Mouse (Mus musculus) limb, embryonic 11.5 days (tissue): ENCODE measurements at regions not wholly inside any gene's neighbourhood (a gene's known extent, or its start where the extent isn't known, plus 50 kb on each side); places are given as distances from the start of the nearest gene placed in this dataset.

Source experiments
- ATAC-seq: fragments of 200-750 bp; cut with Nextera tagmentation; 2 replicates; pipeline ENCODE4 v1.8.0; 2017; ENCODE audit warnings: low read depth; ENCODE audit not compliant: insufficient number of reproducible peaks, low FRiP score, low TSS enrichment
- DNase-seq: peaks from one replicate; pipeline ENCODE4 v3.0.0-alpha.2; 2015; ENCODE audit warnings: low spot score
- H3K27ac ChIP-seq: fragments of 300-500 bp; sonication (generic); replicated peaks from 2 replicates; pipeline ENCODE4 v1.5.1; 2014; ENCODE audit warnings: low read depth, mild to moderate bottlenecking, low read length
- H3K27me3 ChIP-seq: fragments of 300-500 bp; sonication (generic); 2 replicates; pipeline ENCODE4 v1.6.1; 2014; ENCODE audit warnings: mild to moderate bottlenecking, low read length, mixed read lengths; ENCODE audit not compliant: control insufficient read depth, insufficient read depth
- H3K36me3 ChIP-seq: fragments of 300-500 bp; sonication (generic); 2 replicates; pipeline ENCODE4 v1.6.1; 2014; ENCODE audit warnings: mild to moderate bottlenecking, low read length, moderate library complexity, mixed read lengths; ENCODE audit not compliant: control insufficient read depth, insufficient read depth
- H3K4me1 ChIP-seq: fragments of 300-500 bp; sonication (generic); 2 replicates; pipeline ENCODE4 v1.6.1; 2014; ENCODE audit warnings: low read length, mixed read lengths; ENCODE audit not compliant: control insufficient read depth, insufficient read depth
- H3K4me2 ChIP-seq: fragments of 300-500 bp; sonication (generic); 2 replicates; pipeline ENCODE4 v1.6.1; 2014; ENCODE audit warnings: low read depth, mild to moderate bottlenecking, moderate library complexity; ENCODE audit not compliant: severe bottlenecking
- H3K4me3 ChIP-seq: fragments of 300-500 bp; sonication (generic); 2 replicates; pipeline ENCODE4 v1.5.1; 2014; ENCODE audit warnings: low read depth, low read length
- H3K9ac ChIP-seq: fragments of 300-500 bp; sonication (generic); 2 replicates; pipeline ENCODE4 v1.6.1; 2014; ENCODE audit warnings: mild to moderate bottlenecking, low read length
- H3K9me3 ChIP-seq: fragments of 300-500 bp; sonication (generic); 2 replicates; pipeline ENCODE4 v1.6.1; 2016; ENCODE audit warnings: low read length; ENCODE audit not compliant: control insufficient read depth
- WGBS: fragments of 180-500 bp; shearing (Covaris S2); extraction: QIAGEN DNeasy Blood & Tissue Kit; methylation state at CpG from one replicate; pipeline ENCODE4 v1.1.7; 2014; 5-methylcytosine and 5-hydroxymethylcytosine counted together

DNA sequence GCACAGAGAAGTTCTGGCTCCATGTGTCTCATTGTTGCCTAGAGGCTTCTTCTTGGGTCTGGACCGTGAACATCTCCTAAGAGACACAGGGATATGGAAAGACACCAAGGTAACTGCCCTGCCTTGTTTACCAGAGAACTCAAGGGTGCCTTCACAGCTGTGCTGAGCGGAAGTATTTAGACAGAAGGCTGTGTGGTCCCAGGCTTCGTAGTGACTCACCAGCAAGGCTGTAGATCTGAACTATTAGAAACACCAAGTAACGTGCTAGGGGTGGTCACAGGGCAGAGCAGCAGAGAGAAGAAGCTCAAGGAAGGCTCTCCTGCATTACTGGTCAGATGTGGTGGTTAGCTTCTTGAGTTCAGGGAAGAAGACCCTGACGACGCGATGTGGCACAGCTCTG is 51.6 kb upstream of the Lpp start:
- Histone ChIP-seq H3K27me3 (no peaks in the 10 kb centered on the region), H3K4me3 (no peak overlapping the region), H3K27ac (no peak overlapping the region), H3K4me2 (no peak overlapping the region), H3K4me1 (no peaks in the 10 kb centered on the region), H3K36me3 (no peaks in the 10 kb centered on the region), H3K9ac (no peak overlapping the region), H3K9me3 (no peaks in the 10 kb centered on the region)
- 88% methylated on average over 7 of the region's 7 CpGs for WGBS
- no peak for ATAC-seq
- no peak for DNase-seq

DNA sequence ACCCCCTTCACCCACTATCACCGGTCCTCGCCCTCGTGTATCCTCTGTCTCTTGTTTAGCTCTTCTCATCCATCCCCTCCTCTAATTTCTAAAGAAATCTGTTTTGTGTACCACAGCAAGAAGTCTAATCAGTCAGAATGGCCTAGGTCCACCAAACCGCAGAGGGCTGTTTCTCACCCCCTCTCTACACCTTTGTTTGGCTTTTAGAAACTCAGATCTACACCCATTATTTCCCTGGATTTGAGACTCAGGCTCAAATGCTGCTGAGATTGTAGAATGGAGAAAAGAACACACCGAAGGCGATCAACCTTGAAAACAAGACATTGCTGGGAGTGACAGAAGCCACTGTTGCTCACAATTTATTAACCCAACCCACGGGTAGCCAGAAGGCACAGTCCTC is 52.7 kb upstream of the Lpp start:
- 83% methylated on average over 7 of the region's 7 CpGs for WGBS

DNA sequence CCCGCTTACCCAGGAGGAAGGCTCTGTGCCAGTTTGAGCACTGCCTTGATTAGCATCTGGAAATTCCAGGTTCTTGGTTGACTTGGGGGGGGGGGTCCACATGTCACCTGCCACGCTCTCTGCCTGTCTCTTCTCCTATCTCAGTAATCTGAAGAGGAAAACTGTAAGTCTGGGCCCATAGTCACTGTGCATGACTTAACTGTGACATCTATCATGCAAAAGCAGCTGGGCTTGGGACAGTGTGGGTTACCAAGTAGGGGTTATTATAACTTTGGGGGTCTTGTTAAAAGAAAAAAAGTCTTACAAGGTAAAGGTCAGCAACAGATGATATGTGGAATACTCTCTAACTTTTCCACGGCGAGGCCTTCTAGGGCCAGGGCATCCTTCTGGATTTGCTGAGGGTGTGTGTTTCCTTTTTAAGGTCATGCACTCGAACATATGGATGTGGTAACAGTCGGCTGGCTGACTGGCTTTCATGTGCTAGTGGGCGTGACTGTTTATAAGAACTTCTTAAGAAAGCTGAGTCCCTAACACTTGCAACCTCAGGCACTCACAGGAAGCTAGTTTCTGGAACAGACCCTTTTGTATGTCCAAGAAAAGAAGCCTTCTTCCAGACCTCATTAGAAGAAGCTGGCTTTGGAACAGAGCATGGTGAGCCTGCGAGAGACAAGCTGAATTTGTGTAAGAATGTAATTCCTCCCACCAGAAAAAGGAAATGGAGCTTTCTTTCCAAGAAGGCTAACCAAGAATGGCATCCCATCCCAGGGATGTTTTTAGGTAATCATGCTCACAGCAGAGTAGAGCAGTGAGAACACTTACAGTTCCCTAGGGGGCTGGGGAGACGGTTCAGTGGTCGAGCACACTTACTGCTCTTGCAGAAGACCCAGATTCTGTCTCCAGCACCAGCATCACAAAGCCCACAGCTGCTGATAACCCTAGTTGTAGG is 53.7 kb upstream of the Lpp start:
- 37% methylated on average over 10 of the region's 10 CpGs for whole genome bisulfite sequencing
- Histone ChIP-seq H3K4me1 (no peaks in the 10 kb centered on the region), H3K27me3 (no peaks in the 10 kb centered on the region), H3K9me3 (no peaks in the 10 kb centered on the region), H3K36me3 (no peaks in the 10 kb centered on the region), H3K27ac (no peak overlapping the region), H3K9ac (no peak overlapping the region), H3K4me2 (no peak overlapping the region), H3K4me3 (no peak overlapping the region)
- DNase-seq (peak; percentile 62), ATAC-seq (no peak)

More for the DNA sequence above, 52.7 kb upstream of the Lpp start:
- Histone ChIP-seq H3K9ac (no peak overlapping the region), H3K27me3 (no peaks in the 10 kb centered on the region), H3K4me1 (no peaks in the 10 kb centered on the region), H3K27ac (no peak overlapping the region), H3K4me2 (no peak overlapping the region), H3K9me3 (no peaks in the 10 kb centered on the region), H3K36me3 (no peaks in the 10 kb centered on the region), H3K4me3 (no peak overlapping the region)
- ATAC-seq (no peak), DNase-seq (no peak)

DNA sequence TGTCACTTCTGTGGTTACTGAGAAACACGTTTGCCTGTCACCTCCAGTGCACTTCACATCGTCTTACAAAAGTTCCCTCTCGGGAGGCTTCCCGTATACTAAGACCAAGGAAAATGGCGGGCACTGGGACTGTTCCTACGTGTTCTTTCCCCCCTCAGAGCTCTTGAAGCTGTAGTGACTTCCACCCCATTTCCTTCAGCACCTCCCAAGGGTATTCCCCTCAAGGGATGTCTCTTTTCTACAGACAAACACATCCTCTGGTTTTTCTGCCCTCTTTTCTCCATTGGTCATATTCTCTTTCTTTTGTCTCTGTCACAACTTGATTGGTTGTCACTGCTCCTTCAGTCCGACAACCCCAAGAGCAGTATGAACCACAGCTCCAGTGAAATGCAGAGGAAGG is 54.9 kb upstream of the Lpp start:
- Histone ChIP-seq H3K9ac (no peak overlapping the region), H3K27ac (no peak overlapping the region), H3K4me2 (no peak overlapping the region), H3K4me3 (no peak overlapping the region), H3K9me3 (no peaks in the 10 kb centered on the region), H3K27me3 (no peaks in the 10 kb centered on the region), H3K36me3 (no peaks in the 10 kb centered on the region), H3K4me1 (no peaks in the 10 kb centered on the region)
- 94% methylated on average over 7 of the region's 7 CpGs for WGBS
- DNase-seq (no peak), ATAC-seq (no peak)

DNA sequence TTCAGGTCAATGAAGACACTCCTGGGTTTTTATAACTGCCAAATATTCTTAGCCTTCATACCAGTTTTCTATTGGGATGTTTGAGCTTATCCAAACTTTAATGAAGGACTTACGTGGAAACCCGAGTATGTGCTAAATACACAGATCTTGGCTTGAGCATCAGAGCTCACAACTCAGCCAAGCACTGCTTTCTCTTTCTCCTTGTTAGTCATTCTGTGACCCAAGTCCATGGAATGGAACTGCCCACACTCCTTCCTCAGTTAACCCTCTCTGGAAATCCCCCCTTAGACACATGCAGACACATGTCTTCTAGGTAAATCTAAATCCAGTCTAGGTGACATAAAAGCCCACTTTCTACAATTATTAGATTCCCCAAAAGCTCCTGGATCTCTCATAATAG is 58.9 kb upstream of the Lpp start:
- H3K27me3 ChIP-seq: no peaks in the 10 kb centered on the region
- H3K27ac ChIP-seq: no peak overlapping the region
- ATAC-seq (no peak), DNase-seq (no peak)
- H3K4me1 ChIP-seq: no peaks in the 10 kb centered on the region
- H3K4me2 ChIP-seq: no peak overlapping the region
- WGBS: 89% methylated on average over 2 of the region's 2 CpGs
- H3K36me3 ChIP-seq: no peaks in the 10 kb centered on the region
- no peak overlapping the region for H3K4me3 ChIP-seq
- no peak overlapping the region for H3K9ac ChIP-seq
- no peaks in the 10 kb centered on the region for H3K9me3 ChIP-seq

DNA sequence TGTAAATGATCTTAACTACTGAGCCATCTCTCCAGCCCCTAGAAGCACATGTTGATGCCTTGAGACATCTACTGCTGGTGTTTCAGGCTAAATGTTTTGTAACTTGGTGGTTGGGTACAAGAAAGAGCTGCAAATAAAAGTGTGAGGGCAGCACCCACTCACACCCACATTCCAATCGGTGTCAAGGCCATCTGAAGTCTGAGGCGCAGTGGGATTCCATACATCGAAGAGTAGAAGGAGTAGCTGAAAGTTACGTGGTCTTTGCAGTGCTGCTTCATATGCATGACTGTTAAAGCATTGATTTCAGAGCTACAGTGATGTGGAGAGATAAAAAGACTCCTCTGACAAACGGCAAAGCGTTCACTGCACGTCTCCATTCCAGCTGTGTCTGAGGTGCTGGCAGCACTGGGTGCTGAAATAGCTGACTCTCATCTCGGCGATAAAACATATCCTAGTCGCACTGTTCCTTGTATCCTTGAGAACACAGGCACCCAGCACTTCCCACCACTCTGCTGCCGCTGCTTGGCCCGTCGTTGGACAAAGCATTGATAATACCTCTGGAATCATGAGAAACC is 61.8 kb upstream of the Lpp start:
- Histone ChIP-seq H3K4me1 (no peaks in the 10 kb centered on the region), H3K9ac (no peak overlapping the region), H3K4me3 (no peak overlapping the region), H3K36me3 (no peaks in the 10 kb centered on the region), H3K9me3 (no peaks in the 10 kb centered on the region), H3K27me3 (no peaks in the 10 kb centered on the region), H3K4me2 (no peak overlapping the region), H3K27ac (no peak overlapping the region)
- 89% methylated on average over 13 of the region's 13 CpGs for WGBS
- DNase-seq (no peak), ATAC-seq (no peak)

DNA sequence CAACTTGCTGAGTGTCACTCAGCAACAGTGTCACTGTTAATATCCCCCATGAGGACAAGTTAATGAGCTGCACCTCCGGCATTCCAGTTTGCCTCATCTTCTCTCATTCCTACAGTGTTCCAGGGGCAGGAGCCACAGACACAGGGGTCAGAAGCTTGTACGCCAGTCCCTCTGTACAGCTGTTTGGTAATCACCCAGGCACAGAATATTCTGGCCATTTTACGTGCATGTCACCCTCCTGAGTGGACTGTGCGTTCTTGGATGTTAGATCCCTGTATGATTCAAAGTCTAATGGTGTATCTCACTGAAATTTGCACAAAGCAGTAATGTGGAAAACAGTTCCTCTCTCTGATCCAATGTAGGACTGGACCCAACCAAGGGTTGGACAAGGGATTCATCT is 66.7 kb upstream of the Lpp start:
- DNase-seq (no peak), ATAC-seq (no peak)
- H3K36me3 ChIP-seq: no peaks in the 10 kb centered on the region
- H3K27me3 ChIP-seq: no peaks in the 10 kb centered on the region
- H3K4me1 ChIP-seq: no peaks in the 10 kb centered on the region
- H3K4me2 ChIP-seq: no peak overlapping the region
- no peak overlapping the region for H3K27ac ChIP-seq
- no peak overlapping the region for H3K4me3 ChIP-seq
- no peaks in the 10 kb centered on the region for H3K9me3 ChIP-seq
- 89% methylated on average over 4 of the region's 4 CpGs for WGBS
- no peak overlapping the region for H3K9ac ChIP-seq

DNA sequence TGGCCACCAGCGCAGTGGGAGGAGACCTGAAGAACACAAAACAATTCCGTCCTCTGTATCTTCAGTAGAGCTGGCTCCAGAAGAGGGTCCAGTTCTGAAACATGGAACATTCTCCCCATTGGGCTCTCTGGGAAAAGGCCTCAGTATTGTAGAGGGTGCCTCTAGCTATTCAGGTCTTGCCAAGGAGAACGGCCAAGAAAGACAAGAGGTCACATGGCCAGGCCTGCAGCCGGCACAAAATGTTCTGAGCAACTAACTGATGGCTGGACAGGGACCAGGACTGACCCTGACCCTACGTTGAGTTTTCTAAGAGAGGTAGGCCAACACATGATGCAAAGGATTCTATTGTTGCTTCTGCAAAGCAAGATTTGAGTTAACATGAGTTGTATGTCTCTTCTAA is 67.3 kb upstream of the Lpp start:
- Histone ChIP-seq H3K4me2 (no peak overlapping the region), H3K27ac (no peak overlapping the region), H3K9me3 (no peaks in the 10 kb centered on the region), H3K27me3 (no peaks in the 10 kb centered on the region), H3K36me3 (no peaks in the 10 kb centered on the region), H3K9ac (no peak overlapping the region), H3K4me1 (no peaks in the 10 kb centered on the region), H3K4me3 (no peak overlapping the region)
- ATAC-seq (no peak), DNase-seq (no peak)
- WGBS: 92% methylated on average over 5 of the region's 5 CpGs
